Mouse (Mus musculus) hindbrain, embryonic 11.5 days (tissue): Measurements from ENCODE around the gene Sept1. TPM values are rescaled to one million over a fixed set of nuclear protein-coding genes. Genes with fewer than 3 reads are reported as not detected.

Experiments
- ATAC-seq: fragments of 200-750 bp; cut with Nextera tagmentation; 2 replicates; pipeline ENCODE4 v1.8.0; 2017; ENCODE audit warnings: mild to moderate bottlenecking, moderate TSS enrichment, moderate library complexity; ENCODE audit not compliant: low FRiP score
- DNase-seq: peaks from one replicate; pipeline ENCODE4 v3.0.0-alpha.2; 2015; ENCODE audit warnings: low spot score
- H3K27ac ChIP-seq: fragments of 300-500 bp; sonication (generic); 2 replicates; pipeline ENCODE4 v1.5.1; 2014; ENCODE audit warnings: mild to moderate bottlenecking, low read depth, low read length
- H3K27me3 ChIP-seq: fragments of 300-500 bp; sonication (generic); 2 replicates; pipeline ENCODE4 v1.6.1; 2014; ENCODE audit warnings: mild to moderate bottlenecking, low read length, moderate library complexity, mixed read lengths; ENCODE audit not compliant: control insufficient read depth, insufficient read depth
- H3K36me3 ChIP-seq: fragments of 300-500 bp; sonication (generic); 2 replicates; pipeline ENCODE4 v1.6.1; 2014; ENCODE audit warnings: mild to moderate bottlenecking, low read length, moderate library complexity, mixed read lengths; ENCODE audit not compliant: control insufficient read depth, insufficient read depth
- H3K4me1 ChIP-seq: fragments of 300-500 bp; sonication (generic); replicated peaks from 2 replicates; pipeline ENCODE4 v1.6.1; 2014; ENCODE audit warnings: low read length, mixed read lengths; ENCODE audit not compliant: control insufficient read depth, insufficient read depth
- H3K4me2 ChIP-seq: fragments of 300-500 bp; sonication (generic); replicated peaks from 2 replicates; pipeline ENCODE4 v1.6.1; 2014; ENCODE audit warnings: mild to moderate bottlenecking, low read depth, low read length
- H3K4me3 ChIP-seq: fragments of 300-500 bp; sonication (generic); 2 replicates; pipeline ENCODE4 v1.5.1; 2014; ENCODE audit warnings: low read depth, low read length
- H3K9ac ChIP-seq: fragments of 300-500 bp; sonication (generic); 2 replicates; pipeline ENCODE4 v1.6.1; 2014; ENCODE audit warnings: low read depth, low read length
- H3K9me3 ChIP-seq: fragments of 300-500 bp; sonication (generic); 2 replicates; pipeline ENCODE4 v1.6.1; 2016; ENCODE audit warnings: low read length; ENCODE audit not compliant: control insufficient read depth
- WGBS: fragments of 180-500 bp; shearing (Covaris S2); extraction: QIAGEN DNeasy Blood & Tissue Kit; methylation state at CpG from one replicate; pipeline ENCODE4 v1.1.7; 2014; 5-methylcytosine and 5-hydroxymethylcytosine counted together
- polyA plus RNA-seq: library from polyadenylated mRNA; unstranded; fragments of >200 nt; fragmentation: Nextera tagmentation; extraction: Ambion mirVana; gene quantifications from 2 replicates; pipeline ENCODE4 v1.2.1, GENCODE M21; 2014

Gene Sept1
- polyA plus RNA-seq, 1 experiment from 2014 or later: 30.0 TPM

GRCm38 (mm10) chr7:127225147-127225995, 7.6 kb downstream of the Sept1 start:
- H3K9me3 ChIP-seq: no peaks in the 10 kb centered on the region
- H3K36me3 ChIP-seq: no peaks in the 10 kb centered on the region
- no peak overlapping the region for H3K4me2 ChIP-seq
- no peak overlapping the region for H3K27ac ChIP-seq
- WGBS: 86% methylated on average over 11 of the region's 11 CpGs
- H3K27me3 ChIP-seq: no peaks in the 10 kb centered on the region
- H3K9ac ChIP-seq: no peak overlapping the region
- H3K4me3 ChIP-seq: no peak overlapping the region
- ATAC-seq: no peak
- DNase-seq: no peak
- H3K4me1 ChIP-seq: peaks cover under 1% of the 10 kb centered on the region; the same call in 1 of the 2 replicates

- Histone ChIP-seq H3K4me1 (no peaks in the 10 kb centered on the region), H3K27me3 (no peaks in the 10 kb centered on the region), H3K9ac (no peak overlapping the region), H3K9me3 (no peaks in the 10 kb centered on the region), H3K27ac (no peak overlapping the region), H3K36me3 (no peaks in the 10 kb centered on the region), H3K4me2 (no peak overlapping the region), H3K4me3 (no peak overlapping the region)
- DNase-seq: no peak
- 91% methylated on average over 6 of the region's 6 CpGs for WGBS
- no peak for ATAC-seq
Observed at GRCm38 (mm10) chr7:127224616-127225015, 8.3 kb downstream of the Sept1 start.

DNA sequence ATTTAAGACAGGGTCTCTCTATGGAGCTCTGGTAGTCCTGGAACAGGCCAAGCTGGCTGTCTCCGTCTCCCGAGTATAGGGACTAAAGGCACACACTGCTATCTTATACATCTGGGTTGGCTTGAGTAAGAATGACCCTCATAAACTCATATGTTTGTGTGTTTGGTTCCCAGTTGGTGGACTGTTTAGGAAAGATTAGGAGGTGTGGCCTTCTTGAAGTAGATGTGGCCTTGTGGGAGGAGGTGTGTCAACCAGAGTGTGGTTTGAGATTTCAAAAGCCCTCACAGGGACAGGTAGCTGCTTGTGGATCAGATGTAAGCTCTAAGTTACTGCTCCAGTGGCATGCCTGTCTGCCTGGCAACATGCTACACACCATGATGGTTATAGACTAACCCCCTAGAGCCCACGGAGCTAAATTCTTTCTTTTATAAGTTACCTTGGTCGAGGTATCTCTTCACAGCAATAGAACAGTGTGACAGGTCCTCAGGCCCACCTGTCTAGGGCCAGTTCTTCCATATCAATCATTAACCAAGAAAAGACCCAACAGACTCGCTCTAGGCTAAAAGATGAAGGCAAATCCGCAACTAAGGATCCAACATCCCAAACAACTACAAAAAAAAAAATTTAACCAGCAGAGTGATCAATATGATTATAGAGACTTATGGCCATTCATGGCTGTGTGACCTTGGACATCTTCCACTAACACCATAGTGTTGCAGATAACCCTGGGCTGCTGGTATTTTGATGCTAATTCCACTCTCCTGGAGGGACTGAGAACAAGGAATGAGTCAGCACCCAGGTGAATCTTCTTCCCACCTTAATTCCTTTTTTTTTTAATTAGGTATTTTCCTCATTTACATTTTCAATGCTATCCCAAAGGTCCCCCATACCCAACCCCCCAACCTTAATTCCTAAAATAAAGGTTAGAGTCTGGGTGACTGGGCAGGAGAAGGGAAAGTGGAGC, 9.1 kb downstream of the Sept1 start:
- Histone ChIP-seq H3K27me3 (no peaks in the 10 kb centered on the region), H3K36me3 (no peaks in the 10 kb centered on the region), H3K4me1 (no peaks in the 10 kb centered on the region), H3K4me2 (no peak overlapping the region), H3K9ac (no peak overlapping the region), H3K27ac (no peak overlapping the region), H3K9me3 (no peaks in the 10 kb centered on the region), H3K4me3 (no peak overlapping the region)
- ATAC-seq (no peak), DNase-seq (no peak)
- WGBS: 87% methylated on average over 6 of the region's 6 CpGs

DNA sequence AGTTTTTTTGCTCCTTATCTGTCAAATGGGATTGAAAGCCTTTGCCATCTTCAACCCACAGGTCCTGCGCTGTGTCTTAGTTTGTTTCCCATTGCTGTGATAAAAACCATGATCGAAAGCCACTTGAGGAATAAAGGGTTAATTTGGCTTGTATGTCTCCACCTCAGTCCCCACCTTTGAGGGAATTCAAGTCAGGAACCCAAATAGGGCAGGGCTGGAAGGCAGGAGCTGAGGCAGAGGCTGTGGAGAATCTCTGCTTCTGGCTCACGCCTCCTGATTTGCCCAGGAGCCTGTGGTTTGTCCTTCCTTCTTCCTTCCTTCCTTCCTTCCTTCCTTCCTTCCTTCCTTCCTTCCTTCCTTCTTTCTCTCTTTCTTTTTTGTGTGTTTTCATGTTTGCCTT, 9.8 kb downstream of the Sept1 start:
- H3K4me1 ChIP-seq: no peaks in the 10 kb centered on the region
- H3K27me3 ChIP-seq: no peaks in the 10 kb centered on the region
- ATAC-seq (no peak), DNase-seq (no peak)
- 95% methylated on average over 3 of the region's 3 CpGs for WGBS
- H3K36me3 ChIP-seq: no peaks in the 10 kb centered on the region
- no peak overlapping the region for H3K27ac ChIP-seq
- H3K9me3 ChIP-seq: no peaks in the 10 kb centered on the region
- no peak overlapping the region for H3K9ac ChIP-seq
- no peak overlapping the region for H3K4me3 ChIP-seq
- no peak overlapping the region for H3K4me2 ChIP-seq

DNA sequence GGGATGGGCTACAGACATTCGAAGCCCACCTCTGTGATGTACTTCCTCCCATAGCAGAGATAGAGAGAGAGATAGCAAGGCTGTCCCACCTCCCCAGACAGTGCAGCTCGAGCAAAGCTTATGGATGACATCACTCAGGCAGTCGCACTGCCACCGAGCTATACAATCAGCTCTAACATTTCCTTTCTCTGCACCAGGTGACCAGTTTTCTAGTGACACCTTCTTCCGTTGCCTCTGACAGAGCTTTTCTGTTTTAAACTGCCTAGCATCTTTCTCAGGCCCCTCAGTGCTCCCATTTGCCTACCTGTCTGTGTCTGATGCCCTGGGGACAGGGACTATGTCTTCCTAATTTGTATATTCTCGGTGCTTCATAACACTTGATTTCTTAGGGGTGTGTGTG, 12.5 kb downstream of the Sept1 start:
- Histone ChIP-seq H3K9ac (no peak overlapping the region), H3K27ac (no peak overlapping the region), H3K36me3 (no peaks in the 10 kb centered on the region), H3K9me3 (no peaks in the 10 kb centered on the region), H3K4me2 (no peak overlapping the region), H3K4me1 (no peaks in the 10 kb centered on the region), H3K27me3 (no peaks in the 10 kb centered on the region), H3K4me3 (no peak overlapping the region)
- 84% methylated on average over 6 of the region's 6 CpGs for WGBS
- no peak for DNase-seq
- no peak for ATAC-seq

DNA sequence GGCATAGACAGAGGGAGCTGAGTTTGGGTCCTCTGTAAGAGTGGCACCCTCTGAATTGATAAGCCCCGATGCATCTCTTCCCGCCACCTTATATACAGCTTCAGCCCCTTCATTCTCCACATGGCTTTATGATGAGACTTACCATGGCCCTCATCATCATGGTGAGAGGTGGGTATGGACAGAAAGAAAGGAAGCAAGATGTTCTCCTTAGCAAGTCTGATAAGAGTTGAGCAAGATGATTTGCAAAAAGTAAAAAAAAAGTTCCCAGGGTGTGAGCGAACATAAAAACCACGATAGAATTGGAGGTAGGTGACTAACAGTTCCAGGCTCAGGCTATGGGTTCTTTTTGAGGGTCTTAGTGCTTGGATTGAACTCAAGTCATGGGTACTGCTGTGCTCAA, 14.3 kb downstream of the Sept1 start:
- WGBS: 91% methylated on average over 4 of the region's 4 CpGs
- no peak overlapping the region for H3K9ac ChIP-seq
- ATAC-seq: no peak
- no peak for DNase-seq
- H3K9me3 ChIP-seq: no peaks in the 10 kb centered on the region
- no peaks in the 10 kb centered on the region for H3K36me3 ChIP-seq
- no peaks in the 10 kb centered on the region for H3K4me1 ChIP-seq
- peaks cover 10% of the 10 kb centered on the region; the same call in 1 of the 2 replicates for H3K27me3 ChIP-seq
- H3K27ac ChIP-seq: no peak overlapping the region
- no peak overlapping the region for H3K4me3 ChIP-seq
- no peak overlapping the region for H3K4me2 ChIP-seq

- H3K4me1 ChIP-seq: no peaks in the 10 kb centered on the region
- ATAC-seq (no peak), DNase-seq (no peak)
- 87% methylated on average over 10 of the region's 10 CpGs for WGBS
- H3K27me3 ChIP-seq: peaks cover 10% of the 10 kb centered on the region; the same call in 1 of the 2 replicates
- no peak overlapping the region for H3K4me3 ChIP-seq
- no peaks in the 10 kb centered on the region for H3K36me3 ChIP-seq
- H3K9ac ChIP-seq: no peak overlapping the region
- H3K9me3 ChIP-seq: no peaks in the 10 kb centered on the region
- no peak overlapping the region for H3K27ac ChIP-seq
- no peak overlapping the region for H3K4me2 ChIP-seq
Observed at GRCm38 (mm10) chr7:127217901-127218642, 14.9 kb downstream of the Sept1 start.

- H3K4me3 ChIP-seq: no peak overlapping the region
- DNase-seq (no peak), ATAC-seq (no peak)
- no peaks in the 10 kb centered on the region for H3K36me3 ChIP-seq
- no peak overlapping the region for H3K9ac ChIP-seq
- no peaks in the 10 kb centered on the region for H3K4me1 ChIP-seq
- H3K27me3 ChIP-seq: peaks cover 10% of the 10 kb centered on the region; the same call in 1 of the 2 replicates
- H3K4me2 ChIP-seq: no peak overlapping the region
- H3K9me3 ChIP-seq: no peaks in the 10 kb centered on the region
- 86% methylated on average over 6 of the region's 6 CpGs for WGBS
- no peak overlapping the region for H3K27ac ChIP-seq
Observed at GRCm38 (mm10) chr7:127217475-127217874, 15.5 kb downstream of the Sept1 start.
